Mouse (Mus musculus) limb, embryonic 15.5 days (tissue): ENCODE results near the gene Fbrs. TPM values are rescaled to one million over a fixed set of nuclear protein-coding genes. Genes with fewer than 3 reads are reported as not detected.

ENCODE experiments used
- ATAC-seq: fragments of 200-750 bp; cut with Nextera tagmentation; 2 replicates; pipeline ENCODE4 v1.8.0; 2017; ENCODE audit warnings: low read depth, moderate TSS enrichment; ENCODE audit not compliant: insufficient number of reproducible peaks, low FRiP score, low TSS enrichment
- H3K27ac ChIP-seq: fragments of 300-500 bp; sonication (generic); 2 replicates; pipeline ENCODE4 v1.5.1; 2015; ENCODE audit warnings: moderate library complexity, mild to moderate bottlenecking, inconsistent platforms
- H3K27me3 ChIP-seq: fragments of 300-500 bp; sonication (generic); 2 replicates; pipeline ENCODE4 v1.6.1; 2015; ENCODE audit warnings: inconsistent platforms
- H3K36me3 ChIP-seq: fragments of 300-500 bp; sonication (generic); 2 replicates; pipeline ENCODE4 v1.6.1; 2015; ENCODE audit warnings: inconsistent platforms
- H3K4me1 ChIP-seq: fragments of 300-500 bp; sonication (generic); 2 replicates; pipeline ENCODE4 v1.6.1; 2015; ENCODE audit warnings: inconsistent platforms
- H3K4me2 ChIP-seq: fragments of 300-500 bp; sonication (generic); 2 replicates; pipeline ENCODE4 v1.6.1; 2015; ENCODE audit warnings: mild to moderate bottlenecking, inconsistent platforms
- H3K4me3 ChIP-seq: fragments of 300-500 bp; sonication (generic); 2 replicates; pipeline ENCODE4 v1.5.1; 2015; ENCODE audit warnings: mild to moderate bottlenecking, inconsistent platforms
- H3K9ac ChIP-seq: fragments of 300-500 bp; sonication (generic); 2 replicates; pipeline ENCODE4 v1.6.1; 2015; ENCODE audit warnings: inconsistent platforms
- H3K9me3 ChIP-seq: fragments of 300-500 bp; sonication (generic); 2 replicates; pipeline ENCODE4 v1.6.1; 2016; ENCODE audit warnings: inconsistent platforms
- WGBS: fragments of 180-500 bp; shearing (Covaris S2); methylation state at CpG from one replicate; pipeline ENCODE4 v1.1.7; 2015; 5-methylcytosine and 5-hydroxymethylcytosine counted together
- microRNA-seq: library from miRNA; unstranded; fragments of <30 nt; microRNA quantifications from one replicate; pipeline ENCODE4, GENCODE M21; 2016
- polyA plus RNA-seq: library from polyadenylated mRNA; unstranded; fragments of >200 nt; fragmentation: Nextera tagmentation; extraction: Ambion mirVana; gene quantifications from 2 replicates; pipeline ENCODE4 v1.2.1, GENCODE M21; 2015

Gene Fbrs
- polyA plus RNA-seq, 1 experiment from 2014 or later: 16.0 TPM

GRCm38 (mm10) chr7:127511241-127511640 is 32.2 kb downstream of the Fbrs start:
- Histone ChIP-seq H3K4me2 (peak overlapping the region; percentile 38), H3K9me3 (no peaks in the 10 kb centered on the region), H3K27me3 (no peaks in the 10 kb centered on the region), H3K36me3 (peaks cover 14% of the 10 kb centered on the region), H3K4me1 (peaks cover 14% of the 10 kb centered on the region), H3K9ac (no peak overlapping the region), H3K27ac (peak overlapping the region; percentile 99), H3K4me3 (peak overlapping the region; percentile 82)
- ATAC-seq: no peak
- 30% methylated on average over 8 of the region's 8 CpGs for WGBS

- H3K9me3 ChIP-seq: no peaks in the 10 kb centered on the region
- peak within 1 kb of the TSS; percentile 87 for H3K9ac ChIP-seq
- H3K27ac ChIP-seq: peak within 1 kb of the TSS; percentile 99
- peak; percentile 97 for ATAC-seq
- H3K36me3 ChIP-seq: peaks cover 19% of the 10 kb centered on the region
- H3K4me2 ChIP-seq: peak within 1 kb of the TSS; percentile 56
- H3K4me1 ChIP-seq: peaks cover 14% of the 10 kb centered on the region
- peak within 1 kb of the TSS; percentile 82 for H3K4me3 ChIP-seq
- under 1% methylated on average over 37 of the region's 37 CpGs for WGBS
- H3K27me3 ChIP-seq: no peaks in the 10 kb centered on the region
Measured at GRCm38 (mm10) chr7:127511808-127512230, 32.8 kb downstream of the Fbrs start, which contains the start of gene Srcap. Gene Srcap, plus strand, starts transcription at chr7:127511983.

GRCm38 (mm10) chr7:127512231-127513015 is 33.4 kb downstream of the Fbrs start:
- peak; percentile 90 for ATAC-seq
- Histone ChIP-seq H3K4me1 (peaks cover 14% of the 10 kb centered on the region), H3K4me3 (peak overlapping the region; percentile 82), H3K27me3 (no peaks in the 10 kb centered on the region), H3K9me3 (no peaks in the 10 kb centered on the region), H3K4me2 (peak overlapping the region; percentile 56), H3K9ac (peak overlapping the region; percentile 87), H3K36me3 (peaks cover 25% of the 10 kb centered on the region), H3K27ac (peak overlapping the region; percentile 99)
- WGBS: under 1% methylated on average over 59 of the region's 93 CpGs

GRCm38 (mm10) chr7:127513016-127513390 is 34.0 kb downstream of the Fbrs start:
- peak overlapping the region; percentile 87; the same call in 1 of the 2 replicates for H3K9ac ChIP-seq
- H3K9me3 ChIP-seq: no peaks in the 10 kb centered on the region
- no peaks in the 10 kb centered on the region for H3K27me3 ChIP-seq
- H3K27ac ChIP-seq: peak overlapping the region; percentile 99
- whole genome bisulfite sequencing: 26% methylated on average over 8 of the region's 8 CpGs
- H3K4me1 ChIP-seq: peaks cover 14% of the 10 kb centered on the region
- peak overlapping the region; percentile 82 for H3K4me3 ChIP-seq
- no peak for ATAC-seq
- peak overlapping the region; percentile 56 for H3K4me2 ChIP-seq
- peaks cover 25% of the 10 kb centered on the region for H3K36me3 ChIP-seq

GRCm38 (mm10) chr7:127513781-127514180 is 34.8 kb downstream of the Fbrs start:
- H3K9me3 ChIP-seq: no peaks in the 10 kb centered on the region
- H3K4me1 ChIP-seq: peaks cover 14% of the 10 kb centered on the region
- peak overlapping the region; percentile 82; the same call in 1 of the 2 replicates for H3K4me3 ChIP-seq
- H3K4me2 ChIP-seq: peak overlapping the region; percentile 56; the same call in 1 of the 2 replicates
- no peak overlapping the region for H3K9ac ChIP-seq
- no peak for ATAC-seq
- 0 out of 2 replicates have a peak overlapping the region, but pooled peaks have one; percentile 99 for H3K27ac ChIP-seq
- peaks cover 31% of the 10 kb centered on the region for H3K36me3 ChIP-seq
- 58% methylated on average over 3 of the region's 3 CpGs for WGBS
- H3K27me3 ChIP-seq: no peaks in the 10 kb centered on the region

GRCm38 (mm10) chr7:127515846-127516245 is 36.8 kb downstream of the Fbrs start:
- H3K27me3 ChIP-seq: no peaks in the 10 kb centered on the region
- H3K36me3 ChIP-seq: peaks cover 46% of the 10 kb centered on the region
- H3K4me2 ChIP-seq: no peak overlapping the region
- ATAC-seq: no peak
- no peak overlapping the region for H3K27ac ChIP-seq
- no peaks in the 10 kb centered on the region for H3K9me3 ChIP-seq
- no peak overlapping the region for H3K4me3 ChIP-seq
- no peak overlapping the region for H3K9ac ChIP-seq
- H3K4me1 ChIP-seq: peaks cover 14% of the 10 kb centered on the region
- WGBS: 93% methylated on average over 7 of the region's 7 CpGs

- no peak for ATAC-seq
- WGBS: 96% methylated on average over 7 of the region's 7 CpGs
- Histone ChIP-seq H3K9ac (no peak overlapping the region), H3K9me3 (no peaks in the 10 kb centered on the region), H3K27ac (no peak overlapping the region), H3K4me3 (no peak overlapping the region), H3K36me3 (peaks cover 51% of the 10 kb centered on the region), H3K27me3 (no peaks in the 10 kb centered on the region), H3K4me1 (peaks cover 14% of the 10 kb centered on the region), H3K4me2 (no peak overlapping the region)
Measured at GRCm38 (mm10) chr7:127516344-127516743, 37.3 kb downstream of the Fbrs start.

- H3K36me3 ChIP-seq: peaks cover 78% of the 10 kb centered on the region
- no peak for ATAC-seq
- WGBS: 96% methylated on average over 3 of the region's 3 CpGs
Measured at GRCm38 (mm10) chr7:127519284-127519683, 40.3 kb downstream of the Fbrs start, which contains the start of gene Gm42715. Gene Gm42715, plus strand, starts transcription at chr7:127519584.

More at GRCm38 (mm10) chr7:127519284-127519683, 40.3 kb downstream of the Fbrs start, which contains the start of gene Gm42715:
- Histone ChIP-seq H3K4me3 (no peak within 1 kb of the TSS), H3K9me3 (no peaks in the 10 kb centered on the region), H3K4me1 (no peaks in the 10 kb centered on the region), H3K27ac (no peak within 1 kb of the TSS), H3K9ac (no peak within 1 kb of the TSS), H3K27me3 (no peaks in the 10 kb centered on the region), H3K4me2 (no peak within 1 kb of the TSS)

Small RNA genes lying within 50 kb of the gene (microRNA-seq; reads per million reads assigned to microRNA genes)
- gene Gm47278 (not detected), gene Mir7060 (not detected)

Other genes starting within 250 kb of the Fbrs start
- 37.3 and 38.4 TPM in 2 replicates for gene Zfp553, start 246.1 kb upstream of the Fbrs start, polyA plus RNA-seq
- gene Sept1, start 246.1 kb upstream of the Fbrs start, polyA plus RNA-seq: 19.6 and 22.7 TPM in 2 replicates
- 69.7 and 71.7 TPM in 2 replicates for gene Zfp771, start 234.9 kb upstream of the Fbrs start, polyA plus RNA-seq
- 127 and 138 TPM in 2 replicates for gene Dctpp1, start 218.5 kb upstream of the Fbrs start, polyA plus RNA-seq
- 56.7 and 59.1 TPM in 2 replicates for gene Sephs2, start 205.1 kb upstream of the Fbrs start, polyA plus RNA-seq
- 1.2 and 1.3 TPM in 2 replicates for gene Itgal, start 182.9 kb upstream of the Fbrs start, polyA plus RNA-seq
- gene Zfp768, start 133.6 kb upstream of the Fbrs start, polyA plus RNA-seq: 14.3 and 16.4 TPM in 2 replicates
- 9.4 and 10.1 TPM in 2 replicates for gene Zfp747, start 103.1 kb upstream of the Fbrs start, polyA plus RNA-seq
- gene 9130019O22Rik, start 92.0 kb upstream of the Fbrs start, polyA plus RNA-seq: 5.6 and 6.5 TPM in 2 replicates
- gene E430018J23Rik, start 85.6 kb upstream of the Fbrs start, polyA plus RNA-seq: 7.5 and 8.1 TPM in 2 replicates
- 9.7 and 9.8 TPM in 2 replicates for gene Zfp764, start 72.4 kb upstream of the Fbrs start, polyA plus RNA-seq
- gene Zfp688, start 57.1 kb upstream of the Fbrs start, polyA plus RNA-seq: 22.9 and 24.0 TPM in 2 replicates
- gene Zfp689, start 30.0 kb upstream of the Fbrs start, polyA plus RNA-seq: 9.4 and 9.8 TPM in 2 replicates
- 37.4 and 45.2 TPM in 2 replicates for gene Prr14, start 19.6 kb upstream of the Fbrs start, polyA plus RNA-seq
- 37.6 and 40.0 TPM in 2 replicates for gene Srcap, start 32.8 kb downstream of the Fbrs start, polyA plus RNA-seq
- 12.3 and 13.1 TPM in 2 replicates for gene Gm42715, start 40.4 kb downstream of the Fbrs start, polyA plus RNA-seq
- gene Tmem265, start 82.2 kb downstream of the Fbrs start, polyA plus RNA-seq: 8.7 and 12.1 TPM in 2 replicates
- gene Phkg2, start 94.1 kb downstream of the Fbrs start, polyA plus RNA-seq: 39.3 and 41.5 TPM in 2 replicates
- gene Ccdc189, start 109.4 kb downstream of the Fbrs start, polyA plus RNA-seq: 4.2 and 7.2 TPM in 2 replicates
- gene Rnf40, start 109.6 kb downstream of the Fbrs start, polyA plus RNA-seq: 42.9 and 46.1 TPM in 2 replicates
- gene Zfp629, start 136.6 kb downstream of the Fbrs start, polyA plus RNA-seq: 11.5 and 11.7 TPM in 2 replicates
- gene Bcl7c, start 229.7 kb downstream of the Fbrs start, polyA plus RNA-seq: 81.1 and 90.5 TPM in 2 replicates
- 25.3 and 28.7 TPM in 2 replicates for gene Ctf1, start 233.5 kb downstream of the Fbrs start, polyA plus RNA-seq